Mouse (Mus musculus): ENCODE measurements around the gene 9130204L05Rik. TPM values are rescaled to one million over a fixed set of nuclear protein-coding genes. Genes with fewer than 3 reads are reported as not detected.

The 9130204L05Rik gene
- not detected for total RNA-seq (2021)

DNA sequence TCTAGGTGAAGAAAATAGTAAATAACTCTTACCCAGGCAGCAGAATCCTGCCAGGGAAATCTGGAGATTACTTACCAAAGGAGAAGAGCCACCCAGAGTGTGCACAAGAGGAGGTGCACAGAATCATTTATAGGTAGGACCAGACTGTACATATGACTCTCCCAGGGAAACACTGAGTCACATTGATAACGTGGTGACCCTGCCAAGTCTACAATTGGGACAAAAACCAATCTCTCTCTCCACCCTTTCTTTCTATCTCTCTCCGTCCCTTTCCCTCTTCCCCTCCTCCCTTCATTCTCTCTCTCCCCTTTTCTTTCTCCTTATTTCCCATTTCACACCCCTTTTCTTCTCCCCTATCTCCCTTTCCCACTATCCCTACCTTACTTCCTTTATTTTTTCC, at the start of gene 9130204L05Rik:
TSS of gene 9130204L05Rik (minus strand) at position 101 of the 400 bp plus-strand sequence.
- intact Hi-C loops (cut with DNase I): no loop called here
- no peak for DNase-seq (ENCODE audit: low spot score in 2 of 2)

DNA sequence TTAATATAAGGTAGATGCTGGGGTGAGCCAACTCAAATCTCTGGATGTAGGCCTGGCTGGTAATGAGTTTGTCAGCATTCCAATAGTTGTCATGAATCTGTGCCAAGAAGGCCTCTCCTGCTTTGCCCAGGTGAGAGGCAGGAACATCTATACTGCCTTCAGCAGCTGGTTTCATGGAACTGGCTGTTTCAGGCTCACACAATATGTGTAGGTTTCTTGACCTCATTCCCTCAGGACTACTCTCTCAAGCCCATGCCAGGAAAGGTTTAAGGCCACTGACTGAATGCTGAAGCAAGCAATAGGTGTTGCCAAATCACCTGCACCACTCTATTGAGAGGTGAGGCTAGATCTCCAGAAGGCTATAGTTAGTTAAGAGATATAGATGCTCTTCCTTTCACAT, 18.1 kb upstream of the 9130204L05Rik start:
- DNase-seq (ENCODE audit: low spot score in 2 of 2): no peak
- intact Hi-C loops (cut with DNase I): no loop called here

DNA sequence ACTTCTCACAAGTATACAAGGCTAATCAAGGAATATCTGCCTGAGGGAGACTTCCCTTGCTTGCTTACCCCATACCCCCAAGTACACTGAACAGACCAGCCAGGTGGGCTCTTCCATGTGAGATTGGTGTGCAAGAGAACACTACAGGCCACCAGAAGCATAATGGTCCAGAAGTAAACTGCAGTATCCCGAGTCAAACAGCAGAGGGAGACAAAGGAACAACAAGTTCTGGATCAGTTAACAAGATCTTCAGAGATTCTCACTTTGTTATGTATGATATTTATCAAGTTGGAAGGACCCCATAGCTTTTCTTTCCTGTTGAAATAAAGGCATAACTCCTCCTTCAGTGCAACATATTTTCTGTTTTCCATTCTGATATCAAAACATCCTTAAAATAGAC, 31.4 kb downstream of the 9130204L05Rik start:
- no peak for DNase-seq (ENCODE audit: low spot score in 2 of 2)
- intact Hi-C loops (cut with DNase I): no loop called here

DNA sequence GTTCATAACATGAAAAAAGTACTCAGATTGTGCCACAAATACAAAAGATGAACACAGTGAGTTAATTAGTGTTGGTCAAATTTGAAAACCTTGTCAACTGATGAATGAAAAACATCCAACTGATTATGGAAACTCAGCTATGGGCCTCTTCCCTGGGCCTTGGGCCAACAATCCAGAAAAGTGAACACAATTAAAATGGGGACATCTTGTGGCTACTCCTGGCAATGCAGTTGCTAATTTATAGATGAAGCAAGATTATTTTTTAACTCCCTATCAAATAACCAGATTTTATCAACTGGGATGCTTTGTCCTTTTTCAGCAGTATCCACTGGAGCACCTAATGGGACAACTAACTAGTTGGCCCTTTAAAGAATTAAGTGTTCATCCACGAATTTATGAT, 37.9 kb downstream of the 9130204L05Rik start:
- intact Hi-C loops (cut with DNase I): no loop called here

More for the DNA sequence above, 37.9 kb downstream of the 9130204L05Rik start:
- no peak for DNase-seq (ENCODE audit: low spot score in 2 of 2)

Data from left cerebral cortex, postnatal 36 days (tissue).